Mouse (Mus musculus) monocyte, adult 5-6 weeks (primary cell): Measurements from ENCODE around the gene Lamb3. TPM values are rescaled to one million over a fixed set of nuclear protein-coding genes. Genes with fewer than 3 reads are reported as not detected.

Source experiments
- ATAC-seq: fragments of 153-309, 156-312 bp; replicated peaks from 2 replicates; pipeline ENCODE4 v1.8.0; 2017; ENCODE audit warnings: mild to moderate bottlenecking; ENCODE audit not compliant: low TSS enrichment, insufficient number of reproducible peaks, severe bottlenecking, poor library complexity, low FRiP score
- total RNA-seq: library from RNA; stranded (forward); fragments of 200-1000, 200-491, 200-594 nt; gene quantifications from 3 replicates; pipeline ENCODE4 v1.2.3, GENCODE M21; 2017

Lamb3 gene
- total RNA-seq, 1 experiment from 2014 or later = 5.6 TPM

GRCm38 (mm10) chr1:193298141-193298765 is 90.8 kb downstream of the Lamb3 start:
- ATAC-seq = no peak

- ATAC-seq = no peak
Observed at GRCm38 (mm10) chr1:193299995-193300394, 92.5 kb downstream of the Lamb3 start.

GRCm38 (mm10) chr1:193301216-193302092 is 94.0 kb downstream of the Lamb3 start:
- ATAC-seq = no peak

- ATAC-seq = no peak
Observed at GRCm38 (mm10) chr1:193302093-193302405, 94.5 kb downstream of the Lamb3 start.

- no peak for ATAC-seq
Observed at GRCm38 (mm10) chr1:193303096-193303495, 95.6 kb downstream of the Lamb3 start.

GRCm38 (mm10) chr1:193305386-193305785 is 97.9 kb downstream of the Lamb3 start:
- ATAC-seq = no peak

- ATAC-seq = no peak
Observed at GRCm38 (mm10) chr1:193306832-193307231, 99.3 kb downstream of the Lamb3 start.

- ATAC-seq = no peak
Observed at GRCm38 (mm10) chr1:193309785-193310518, 102.5 kb downstream of the Lamb3 start.

- ATAC-seq = no peak
Observed at GRCm38 (mm10) chr1:193310519-193311085, 103.1 kb downstream of the Lamb3 start.

GRCm38 (mm10) chr1:193311596-193311995 is 104.1 kb downstream of the Lamb3 start:
- no peak for ATAC-seq

- ATAC-seq = no peak
Observed at GRCm38 (mm10) chr1:193315705-193316357, 108.3 kb downstream of the Lamb3 start.

GRCm38 (mm10) chr1:193316358-193316750 is 108.9 kb downstream of the Lamb3 start:
- ATAC-seq = no peak

- ATAC-seq = no peak
Observed at GRCm38 (mm10) chr1:193317159-193317559, 109.7 kb downstream of the Lamb3 start.

GRCm38 (mm10) chr1:193319721-193320120 is 112.2 kb downstream of the Lamb3 start:
- no peak for ATAC-seq

GRCm38 (mm10) chr1:193320398-193320797 is 112.9 kb downstream of the Lamb3 start:
- no peak for ATAC-seq

- no peak for ATAC-seq
Observed at GRCm38 (mm10) chr1:193323686-193324085, 116.2 kb downstream of the Lamb3 start.

GRCm38 (mm10) chr1:193324224-193324623 is 116.7 kb downstream of the Lamb3 start:
- no peak for ATAC-seq

- ATAC-seq = no peak
Observed at GRCm38 (mm10) chr1:193325891-193326290, 118.4 kb downstream of the Lamb3 start.
